Mouse (Mus musculus) right cerebral cortex, adult 2 months (tissue): ENCODE measurements at regions not wholly inside any gene's neighbourhood (a gene's known extent, or its start where the extent isn't known, plus 50 kb on each side); places are given as distances from the start of the nearest gene placed in this dataset.

Experiments
- DNase-seq, 2 experiments: peaks; one replicate each; pipeline ENCODE4 v3.0.0; 2021 to 2022; ENCODE audit warnings: low spot score in 2 of 2

- no peak for DNase-seq
These were observed 80.0 kb upstream of the Nphp3 start for GRCm38 (mm10) chr9:103922356-103922755.

GRCm38 (mm10) chr9:103924641-103925040 lies 77.7 kb upstream of the Nphp3 start:
- DNase-seq: no peak

- no peak for DNase-seq
These were observed 76.9 kb upstream of the Nphp3 start for GRCm38 (mm10) chr9:103925486-103925885.

GRCm38 (mm10) chr9:103928744-103929527 lies 73.4 kb upstream of the Nphp3 start:
- DNase-seq: no peak

- peak; percentile 51 to 66 for DNase-seq
These were observed 64.3 kb upstream of the Nphp3 start for GRCm38 (mm10) chr9:103938070-103938469.

GRCm38 (mm10) chr9:103940010-103940409 lies 62.3 kb upstream of the Nphp3 start:
- DNase-seq: no peak

- DNase-seq: no peak
These were observed 61.8 kb upstream of the Nphp3 start for GRCm38 (mm10) chr9:103940506-103940905.

- DNase-seq: no peak
These were observed 61.0 kb upstream of the Nphp3 start for GRCm38 (mm10) chr9:103941176-103941900.

- no peak for DNase-seq
These were observed 60.5 kb upstream of the Nphp3 start for GRCm38 (mm10) chr9:103941901-103942260.

- peak; percentile 56 to 71 for DNase-seq
These were observed 56.9 kb upstream of the Nphp3 start for GRCm38 (mm10) chr9:103945406-103945805.

- DNase-seq: no peak
These were observed 50.5 kb upstream of the Nphp3 start for GRCm38 (mm10) chr9:103951799-103952198.
